36 mouse cellular contexts compared by ENCODE assay signal in the genomic region with DNA sequence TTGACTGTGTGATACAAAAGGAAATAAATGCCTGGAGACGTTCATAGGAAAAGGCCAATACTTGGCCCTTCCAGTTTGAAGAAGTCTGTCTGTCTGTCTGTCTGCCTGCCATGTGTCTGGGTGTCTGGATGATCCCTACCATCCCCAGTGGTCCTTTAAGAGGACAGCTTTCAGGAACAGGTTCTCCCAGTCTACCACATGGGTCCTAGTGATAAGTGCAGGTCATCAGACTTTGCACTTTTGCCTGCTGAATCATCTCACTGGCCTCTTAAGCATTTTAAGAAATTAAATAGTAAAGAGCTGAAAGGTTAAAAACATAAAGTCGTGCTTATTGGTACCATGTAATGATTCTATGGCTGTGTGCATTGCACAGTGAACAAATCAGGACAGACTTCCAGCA. TPM values are rescaled to one million over a fixed set of nuclear protein-coding genes. Genes with fewer than 3 reads are reported as not detected.
"Had no signal": no experiment of that assay in that cellular context is flagged by ENCODE, and none has a peak within 500 bp of the region (broad histone marks: within the 10 kb centered on the region; RNA-seq: fewer than 3 reads in every experiment).

No protein-coding gene starts in this region.

- ATAC-seq: hindbrain, embryonic 16.5 days; hindbrain, postnatal 0 days; inflammation-experienced regulatory T-cells, adult 6 months had no signal

- DNase-seq: heart, postnatal 10 days; heart, postnatal 14 days; heart, postnatal 36 days; heart, postnatal 4 days; kidney, adult 11 months; kidney, adult 18-20 months; kidney, adult 2 months; kidney, adult 8-10 months; kidney, adult 9 months; kidney, postnatal 10 days; kidney, postnatal 14 days; kidney, postnatal 25 days; kidney, postnatal 36 days; kidney, postnatal 4 days; layer of hippocampus, adult 9-11 months; layer of hippocampus, postnatal 36 days had no signal

- H3K4me2 ChIP-seq: heart, embryonic 11.5 days; heart, embryonic 12.5 days; heart, embryonic 13.5 days; heart, embryonic 15.5 days; hindbrain, embryonic 12.5 days; hindbrain, embryonic 13.5 days; hindbrain, embryonic 14.5 days; hindbrain, embryonic 15.5 days; kidney, embryonic 15.5 days had no signal

- H3K36me3 ChIP-seq: heart, embryonic 10.5 days; heart, embryonic 12.5 days; heart, embryonic 13.5 days; heart, embryonic 15.5 days; hindbrain, embryonic 10.5 days; hindbrain, embryonic 12.5 days; hindbrain, embryonic 13.5 days; hindbrain, embryonic 15.5 days; kidney, embryonic 15.5 days had no signal

- H3K4me1 ChIP-seq: heart, embryonic 15.5 days had no signal

- H3K27ac ChIP-seq: heart, embryonic 10.5 days; heart, embryonic 13.5 days; heart, embryonic 15.5 days; hindbrain, embryonic 10.5 days; hindbrain, embryonic 12.5 days; hindbrain, embryonic 13.5 days; hindbrain, embryonic 14.5 days; hindbrain, embryonic 15.5 days; hindbrain, postnatal 0 days; kidney, embryonic 15.5 days; kidney, postnatal 0 days; layer of hippocampus, adult 2 months; left cerebral cortex, adult 2 months had no signal

- H3K4me3 ChIP-seq: heart, embryonic 10.5 days; heart, embryonic 12.5 days; heart, embryonic 13.5 days; heart, embryonic 15.5 days; hindbrain, embryonic 10.5 days; hindbrain, embryonic 12.5 days; hindbrain, embryonic 13.5 days; hindbrain, embryonic 15.5 days; kidney, embryonic 15.5 days; layer of hippocampus, adult 2 months; left cerebral cortex, adult 2 months had no signal

- H3K27me3 ChIP-seq: heart, embryonic 12.5 days; heart, embryonic 13.5 days; heart, embryonic 15.5 days; hindbrain, embryonic 12.5 days; hindbrain, embryonic 13.5 days; hindbrain, embryonic 15.5 days; kidney, embryonic 15.5 days had no signal

- H3K9ac ChIP-seq: heart, embryonic 12.5 days; heart, embryonic 13.5 days; heart, embryonic 15.5 days; hindbrain, embryonic 12.5 days; hindbrain, embryonic 13.5 days; hindbrain, embryonic 14.5 days; hindbrain, embryonic 15.5 days; kidney, embryonic 15.5 days had no signal

- H3K9me3 ChIP-seq: heart, embryonic 10.5 days; heart, embryonic 12.5 days; heart, embryonic 13.5 days; heart, embryonic 15.5 days; hindbrain, embryonic 10.5 days; hindbrain, embryonic 12.5 days; hindbrain, embryonic 13.5 days; hindbrain, embryonic 15.5 days; kidney, embryonic 15.5 days had no signal

RNA-seq across cellular contexts. Expression of a gene that starts 3.2 kb away (rescaled TPM):
- polyA plus RNA-seq: heart, embryonic 14.5 days; heart, embryonic 15.5 days; inflammation-experienced regulatory T-cells, adult 6 months had no signal

RNA-seq across cellular contexts. Expression of a gene that starts 19.2 kb away (rescaled TPM):
- polyA plus RNA-seq: inflammation-experienced regulatory T-cells, adult 6 months had no signal

RNA-seq across cellular contexts. Expression of a gene that starts 26.0 kb away (rescaled TPM):
- polyA plus RNA-seq: inflammation-experienced regulatory T-cells, adult 6 months; kidney, adult 2 months; kidney, embryonic 14.5 days; large intestine, adult 2 months had no signal
